Mouse (Mus musculus): ENCODE data around the gene Syp. TPM values are rescaled to one million over a fixed set of nuclear protein-coding genes. Genes with fewer than 3 reads are reported as not detected.

Syp gene
- 7.3 and 7.5 TPM in 2 replicates for polyA plus RNA-seq (2015; fragmentation: Nextera tagmentation; extraction: Ambion mirVana)

GRCm38 (mm10) chrX:7638401-7639091 lies at the start of gene Syp:
Gene Syp, plus strand, starts transcription at chrX:7638471.
- no peaks in the 10 kb centered on the region for H3K9me3 ChIP-seq
- no peaks in the 10 kb centered on the region for H3K36me3 ChIP-seq
- no peaks in the 10 kb centered on the region for H3K4me1 ChIP-seq
- no peaks in the 10 kb centered on the region for H3K27me3 ChIP-seq (replicated peaks)
- H3K27ac ChIP-seq = no peak within 1 kb of the TSS
- H3K9ac ChIP-seq = no peak within 1 kb of the TSS
- H3K4me3 ChIP-seq (replicated peaks) = peak within 1 kb of the TSS; percentile 30
- WGBS = 22% methylated on average over 37 of the region's 42 CpGs
- peak; percentile 81 for ATAC-seq (ENCODE audit: insufficient read depth, low FRiP score, low read depth)
- H3K4me2 ChIP-seq = peak within 1 kb of the TSS; percentile 50

- 80% methylated on average over 9 of the region's 9 CpGs for WGBS
These were observed 42.9 kb upstream of the Syp start for GRCm38 (mm10) chrX:7595371-7595770.

GRCm38 (mm10) chrX:7604004-7604403 lies 34.3 kb upstream of the Syp start:
- no peaks in the 10 kb centered on the region for H3K36me3 ChIP-seq
- ATAC-seq (ENCODE audit: insufficient read depth, low FRiP score, low read depth) = no peak
- H3K27ac ChIP-seq = no peak overlapping the region
- no peaks in the 10 kb centered on the region for H3K9me3 ChIP-seq
- no peaks in the 10 kb centered on the region for H3K27me3 ChIP-seq (replicated peaks)
- 0 out of 2 replicates have a peak overlapping the region, but pooled peaks have one; percentile 50 for H3K4me3 ChIP-seq (replicated peaks)
- no peaks in the 10 kb centered on the region for H3K4me1 ChIP-seq
- H3K9ac ChIP-seq = no peak overlapping the region
- H3K4me2 ChIP-seq = no peak overlapping the region
- 85% methylated on average over 7 of the region's 7 CpGs for WGBS

More at GRCm38 (mm10) chrX:7595371-7595770, 42.9 kb upstream of the Syp start:
- H3K9ac ChIP-seq = no peak overlapping the region
- H3K4me1 ChIP-seq = no peaks in the 10 kb centered on the region
- H3K27ac ChIP-seq = no peak overlapping the region
- no peak for ATAC-seq (ENCODE audit: insufficient read depth, low FRiP score, low read depth)
- no peaks in the 10 kb centered on the region for H3K27me3 ChIP-seq (replicated peaks)
- H3K36me3 ChIP-seq = no peaks in the 10 kb centered on the region
- no peaks in the 10 kb centered on the region for H3K9me3 ChIP-seq
- no peak overlapping the region for H3K4me3 ChIP-seq (replicated peaks)
- no peak overlapping the region for H3K4me2 ChIP-seq

- Histone ChIP-seq H3K4me3 (replicated peaks) (peak within 1 kb of the TSS; percentile 50), H3K9ac (no peak within 1 kb of the TSS), H3K9me3 (no peaks in the 10 kb centered on the region), H3K4me1 (no peaks in the 10 kb centered on the region), H3K36me3 (no peaks in the 10 kb centered on the region), H3K27me3 (replicated peaks) (no peaks in the 10 kb centered on the region), H3K4me2 (peak within 1 kb of the TSS; percentile 48), H3K27ac (0 out of 2 replicates have a peak within 1 kb of the TSS, but pooled peaks have one; percentile 21)
- WGBS = 12% methylated on average over 28 of the region's 28 CpGs
- ATAC-seq (ENCODE audit: insufficient read depth, low FRiP score, low read depth) = peak; percentile 90
These were observed 33.2 kb upstream of the Syp start, which contains the start of gene Ccdc22 for GRCm38 (mm10) chrX:7604879-7605574. Gene Ccdc22, minus strand, starts transcription at chrX:7605517.

- Histone ChIP-seq H3K27me3 (replicated peaks) (no peaks in the 10 kb centered on the region), H3K9ac (no peak overlapping the region), H3K4me3 (replicated peaks) (peak overlapping the region; percentile 50; the same call in 1 of the 2 replicates), H3K36me3 (no peaks in the 10 kb centered on the region), H3K4me1 (no peaks in the 10 kb centered on the region), H3K4me2 (0 out of 2 replicates have a peak overlapping the region, but pooled peaks have one; percentile 21), H3K9me3 (no peaks in the 10 kb centered on the region), H3K27ac (no peak overlapping the region)
- 37% methylated on average over 8 of the region's 8 CpGs for WGBS
- ATAC-seq (ENCODE audit: insufficient read depth, low FRiP score, low read depth) = peak; percentile 32; the same call in 1 of the 2 replicates
These were observed 32.7 kb upstream of the Syp start for GRCm38 (mm10) chrX:7605575-7605941.

- ATAC-seq (ENCODE audit: insufficient read depth, low FRiP score, low read depth) = no peak
- Histone ChIP-seq H3K4me2 (no peak within 1 kb of the TSS), H3K27me3 (replicated peaks) (no peaks in the 10 kb centered on the region), H3K4me1 (no peaks in the 10 kb centered on the region), H3K9ac (no peak within 1 kb of the TSS), H3K4me3 (replicated peaks) (no peak within 1 kb of the TSS), H3K27ac (no peak within 1 kb of the TSS), H3K9me3 (no peaks in the 10 kb centered on the region), H3K36me3 (no peaks in the 10 kb centered on the region)
- 49% methylated on average over 6 of the region's 6 CpGs for WGBS
These were observed 31.5 kb upstream of the Syp start, which contains the start of gene Cacna1f for GRCm38 (mm10) chrX:7606783-7607182. Gene Cacna1f, plus strand, starts transcription at chrX:7607083.

GRCm38 (mm10) chrX:7610035-7610434 lies 28.2 kb upstream of the Syp start:
- no peak overlapping the region for H3K27ac ChIP-seq
- H3K4me2 ChIP-seq = peak overlapping the region; percentile 81
- no peaks in the 10 kb centered on the region for H3K4me1 ChIP-seq
- no peak; the same call in 1 of the 2 replicates for ATAC-seq (ENCODE audit: insufficient read depth, low FRiP score, low read depth)
- no peaks in the 10 kb centered on the region for H3K36me3 ChIP-seq
- H3K27me3 ChIP-seq (replicated peaks) = no peaks in the 10 kb centered on the region
- H3K9me3 ChIP-seq = no peaks in the 10 kb centered on the region
- WGBS = 31% methylated on average over 21 of the region's 21 CpGs
- peak overlapping the region; percentile 40 for H3K4me3 ChIP-seq (replicated peaks)
- no peak overlapping the region for H3K9ac ChIP-seq

- Histone ChIP-seq H3K4me3 (replicated peaks) (peak overlapping the region; percentile 40), H3K9me3 (no peaks in the 10 kb centered on the region), H3K9ac (no peak overlapping the region), H3K27ac (no peak overlapping the region), H3K4me2 (peak overlapping the region; percentile 81), H3K4me1 (no peaks in the 10 kb centered on the region), H3K27me3 (replicated peaks) (no peaks in the 10 kb centered on the region), H3K36me3 (no peaks in the 10 kb centered on the region)
- ATAC-seq (ENCODE audit: insufficient read depth, low FRiP score, low read depth) = no peak
- 30% methylated on average over 26 of the region's 26 CpGs for WGBS
These were observed 27.6 kb upstream of the Syp start for GRCm38 (mm10) chrX:7610536-7611258.

GRCm38 (mm10) chrX:7617889-7618551 lies 20.3 kb upstream of the Syp start:
- Histone ChIP-seq H3K4me1 (no peaks in the 10 kb centered on the region), H3K9me3 (no peaks in the 10 kb centered on the region), H3K4me2 (no peak overlapping the region), H3K27me3 (replicated peaks) (no peaks in the 10 kb centered on the region), H3K4me3 (replicated peaks) (no peak overlapping the region), H3K27ac (no peak overlapping the region), H3K9ac (no peak overlapping the region), H3K36me3 (no peaks in the 10 kb centered on the region)
- ATAC-seq (ENCODE audit: insufficient read depth, low FRiP score, low read depth) = no peak
- 76% methylated on average over 12 of the region's 12 CpGs for WGBS

GRCm38 (mm10) chrX:7632560-7632959 lies 5.7 kb upstream of the Syp start:
- no peak for ATAC-seq (ENCODE audit: insufficient read depth, low FRiP score, low read depth)
- Histone ChIP-seq H3K36me3 (no peaks in the 10 kb centered on the region), H3K27ac (no peak overlapping the region), H3K4me3 (replicated peaks) (no peak overlapping the region), H3K4me1 (no peaks in the 10 kb centered on the region), H3K27me3 (replicated peaks) (no peaks in the 10 kb centered on the region), H3K9me3 (no peaks in the 10 kb centered on the region), H3K4me2 (no peak overlapping the region), H3K9ac (no peak overlapping the region)
- WGBS = 85% methylated on average over 6 of the region's 6 CpGs

- no peaks in the 10 kb centered on the region for H3K9me3 ChIP-seq
- no peak overlapping the region for H3K9ac ChIP-seq
- no peak overlapping the region for H3K4me2 ChIP-seq
- ATAC-seq (ENCODE audit: insufficient read depth, low FRiP score, low read depth) = no peak
- no peaks in the 10 kb centered on the region for H3K27me3 ChIP-seq (replicated peaks)
- H3K4me1 ChIP-seq = no peaks in the 10 kb centered on the region
- H3K36me3 ChIP-seq = no peaks in the 10 kb centered on the region
- H3K4me3 ChIP-seq (replicated peaks) = no peak overlapping the region
- no peak overlapping the region for H3K27ac ChIP-seq
- WGBS = 60% methylated on average over 3 of the region's 3 CpGs
These were observed 3.2 kb upstream of the Syp start for GRCm38 (mm10) chrX:7635101-7635500.

Measured in stomach, embryonic 15.5 days (tissue).